Mouse (Mus musculus): ENCODE results near the gene Prlhr.

Prlhr gene

GRCm38 (mm10) chr19:60468254-60468762 lies at the start of gene Prlhr:
Gene Prlhr, minus strand, starts transcription at chr19:60468304.
- DNase-seq: no peak

DNA sequence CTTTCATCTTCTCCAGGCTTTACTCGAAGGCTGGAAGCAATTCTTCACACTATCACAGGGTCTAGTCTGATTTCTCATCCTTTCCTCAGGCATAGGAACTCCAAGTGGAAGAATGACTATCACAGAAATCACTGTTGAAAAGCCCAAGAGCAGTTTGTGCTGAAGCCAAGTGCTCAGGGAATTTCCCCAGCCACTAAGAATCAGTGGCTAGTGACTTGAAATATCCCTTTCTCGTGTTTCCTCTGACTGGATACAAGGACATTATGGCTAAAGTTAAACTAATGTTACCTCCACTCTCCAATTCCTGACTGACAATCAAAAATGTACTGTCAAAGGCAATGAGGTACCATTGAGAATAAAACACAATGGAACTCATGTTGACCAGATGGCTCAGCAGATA lies 47.0 kb upstream of the Prlhr start:
- DNase-seq: no peak

DNA sequence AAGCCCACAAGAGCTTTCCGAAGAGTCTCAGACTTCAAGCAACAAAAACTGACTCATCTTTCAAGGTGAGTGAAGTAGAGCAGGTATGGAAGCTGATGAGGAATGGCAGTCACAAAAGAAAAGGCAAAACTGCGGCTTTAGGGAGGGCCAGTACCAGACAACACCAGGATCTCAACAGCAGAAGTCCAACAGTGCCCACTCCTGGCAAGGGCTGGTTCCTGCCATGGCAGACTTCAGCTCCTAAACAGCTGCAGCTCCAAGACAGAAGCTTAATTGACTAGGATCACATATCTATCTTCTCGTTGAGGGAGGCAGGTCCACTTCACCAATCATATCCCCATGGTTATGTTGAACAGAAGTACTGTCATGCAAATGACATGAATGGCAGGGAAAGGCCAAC lies 45.3 kb upstream of the Prlhr start:
- no peak for DNase-seq

DNA sequence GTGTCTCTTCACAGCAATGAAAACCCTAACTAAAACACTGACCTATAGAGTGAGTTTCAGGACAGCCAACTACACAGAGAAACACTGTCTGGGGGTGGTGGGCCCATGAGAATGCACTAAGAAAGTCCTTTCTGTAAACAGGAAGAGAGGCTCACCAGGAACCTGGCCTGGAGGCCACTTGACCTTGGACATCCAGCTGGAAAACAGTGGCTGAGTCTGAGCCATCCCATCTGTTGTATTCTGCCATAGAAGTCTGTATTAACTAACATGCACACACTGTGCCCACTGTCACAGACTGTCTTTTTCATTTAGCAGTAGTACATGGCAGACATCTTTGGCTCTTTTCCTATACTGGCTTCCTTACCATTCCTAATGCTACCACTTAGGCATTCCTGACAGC lies 32.1 kb upstream of the Prlhr start:
- DNase-seq: no peak

GRCm38 (mm10) chr19:60497171-60497570 lies 29.1 kb upstream of the Prlhr start:
- no peak for DNase-seq

- no peak for DNase-seq
Measured at GRCm38 (mm10) chr19:60495772-60496171, 27.7 kb upstream of the Prlhr start.

DNA sequence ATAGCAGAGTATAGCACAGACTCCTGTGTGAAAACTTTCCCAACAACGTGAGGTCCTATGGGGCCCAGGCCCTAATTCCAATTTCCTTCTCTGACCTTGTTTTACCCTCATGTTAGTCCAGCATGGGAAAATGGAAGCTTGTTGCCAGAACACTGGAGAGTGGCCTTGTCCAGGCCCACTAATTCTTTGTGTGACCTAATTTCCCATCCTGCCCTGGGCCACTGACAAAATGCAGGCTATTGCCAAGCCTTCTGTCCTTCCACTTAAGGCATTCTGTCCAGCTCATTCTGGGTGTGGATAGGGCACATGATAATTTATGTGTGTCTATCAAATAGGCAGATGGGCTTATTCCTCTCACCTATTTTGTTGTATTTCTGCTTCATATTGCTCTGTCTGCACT lies 21.5 kb upstream of the Prlhr start:
- no peak for DNase-seq

GRCm38 (mm10) chr19:60485261-60485660 lies 17.2 kb upstream of the Prlhr start:
- no peak for DNase-seq

GRCm38 (mm10) chr19:60478859-60479258 lies 10.8 kb upstream of the Prlhr start:
- no peak for DNase-seq

GRCm38 (mm10) chr19:60477788-60478187 lies 9.7 kb upstream of the Prlhr start:
- no peak for DNase-seq

GRCm38 (mm10) chr19:60468846-60469245 lies 742 bp upstream of the Prlhr start:
- no peak for DNase-seq

- DNase-seq: no peak
Measured at GRCm38 (mm10) chr19:60467588-60468007, 506 bp downstream of the Prlhr start.

- DNase-seq: peak; percentile 61
Measured at GRCm38 (mm10) chr19:60466953-60467570, 1.0 kb downstream of the Prlhr start.

- DNase-seq: no peak
Measured at GRCm38 (mm10) chr19:60465726-60466125, 2.4 kb downstream of the Prlhr start.

- DNase-seq: peak; percentile 81
Measured at GRCm38 (mm10) chr19:60463896-60464295, 4.2 kb downstream of the Prlhr start.

GRCm38 (mm10) chr19:60463440-60463839 lies 4.7 kb downstream of the Prlhr start:
- no peak for DNase-seq

DNA sequence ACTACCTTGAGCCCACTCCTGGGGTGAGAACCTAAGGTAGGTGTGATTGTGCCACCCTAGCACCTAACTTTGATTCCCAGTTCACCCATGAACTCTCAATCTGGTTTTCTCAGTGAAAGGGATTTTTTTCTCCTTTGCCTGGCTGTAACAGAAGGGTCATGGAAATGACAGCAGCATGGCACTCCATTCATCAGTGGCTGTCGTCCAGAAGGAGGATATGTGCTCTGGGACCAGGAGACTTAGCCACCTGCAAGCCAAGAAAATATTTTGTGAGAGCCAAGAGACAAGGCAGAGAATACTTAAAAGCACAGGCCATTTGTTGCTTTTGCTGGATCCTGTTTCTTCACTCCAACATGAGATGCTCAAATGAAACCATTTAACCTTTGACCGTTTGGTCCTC lies 6.6 kb downstream of the Prlhr start:
- no peak for DNase-seq

DNA sequence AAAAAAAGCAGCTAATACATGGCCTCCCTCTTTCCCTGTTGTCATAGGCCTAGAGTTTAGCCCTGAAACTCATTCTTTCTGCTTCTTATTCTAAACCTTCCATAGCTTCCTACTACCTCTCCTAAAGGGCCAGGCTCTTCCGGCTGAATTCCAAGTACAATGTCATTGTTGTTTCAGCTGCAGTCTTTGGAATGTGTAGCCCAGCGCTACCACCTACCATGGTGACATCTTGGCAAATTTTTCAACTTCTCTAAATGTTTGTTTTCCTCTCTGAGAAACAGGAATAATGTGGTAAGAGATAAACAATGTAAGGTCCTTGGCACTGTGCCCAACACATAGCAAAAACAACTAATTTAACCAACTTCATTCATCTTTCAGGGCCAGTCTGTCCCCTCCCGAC lies 8.4 kb downstream of the Prlhr start:
- no peak for DNase-seq

GRCm38 (mm10) chr19:60459071-60459470 lies 9.0 kb downstream of the Prlhr start:
- no peak for DNase-seq

- DNase-seq: no peak
Measured at GRCm38 (mm10) chr19:60455791-60456190, 12.3 kb downstream of the Prlhr start.

DNA sequence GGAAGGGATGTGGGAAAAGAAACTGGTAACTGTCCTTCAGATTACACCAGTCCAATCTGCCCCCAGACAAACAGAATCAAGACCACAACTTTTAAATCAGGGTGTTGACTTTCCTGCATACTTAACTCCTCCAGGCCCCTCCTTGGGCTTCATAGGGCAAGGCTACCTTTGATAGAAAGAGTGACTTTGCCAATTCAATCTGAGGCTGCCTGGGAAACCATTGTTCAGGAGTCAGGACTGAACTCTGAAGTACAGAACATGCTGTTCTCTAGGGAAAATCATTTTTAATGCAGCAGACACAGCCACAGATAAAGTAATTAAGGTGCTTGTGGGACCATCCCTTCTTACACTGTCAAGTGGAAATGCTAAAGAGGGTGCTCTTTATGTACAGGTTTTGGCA lies 27.6 kb downstream of the Prlhr start:
- DNase-seq: no peak

DNA sequence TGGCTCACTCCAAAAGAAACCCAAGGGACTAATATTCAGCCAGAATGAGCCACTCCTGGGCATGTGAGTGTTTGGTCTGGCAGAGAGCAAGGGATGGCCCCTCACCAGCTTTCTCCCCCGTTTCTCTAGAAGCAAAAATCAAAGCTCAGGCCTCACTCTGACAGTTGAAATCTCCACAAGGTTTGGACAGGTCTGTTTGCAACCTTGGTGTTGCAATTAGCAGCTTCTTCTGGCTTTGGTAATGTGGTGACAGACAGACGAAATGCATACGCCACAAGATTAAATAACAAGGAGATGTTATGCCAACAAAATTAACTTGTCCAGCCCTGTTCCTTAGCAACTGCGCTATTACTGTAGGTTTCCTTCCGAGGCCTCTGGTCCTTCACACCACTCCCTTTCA lies 28.0 kb downstream of the Prlhr start:
- DNase-seq: no peak

GRCm38 (mm10) chr19:60437566-60438241 lies 30.4 kb downstream of the Prlhr start:
- DNase-seq: peak; percentile 8

DNA sequence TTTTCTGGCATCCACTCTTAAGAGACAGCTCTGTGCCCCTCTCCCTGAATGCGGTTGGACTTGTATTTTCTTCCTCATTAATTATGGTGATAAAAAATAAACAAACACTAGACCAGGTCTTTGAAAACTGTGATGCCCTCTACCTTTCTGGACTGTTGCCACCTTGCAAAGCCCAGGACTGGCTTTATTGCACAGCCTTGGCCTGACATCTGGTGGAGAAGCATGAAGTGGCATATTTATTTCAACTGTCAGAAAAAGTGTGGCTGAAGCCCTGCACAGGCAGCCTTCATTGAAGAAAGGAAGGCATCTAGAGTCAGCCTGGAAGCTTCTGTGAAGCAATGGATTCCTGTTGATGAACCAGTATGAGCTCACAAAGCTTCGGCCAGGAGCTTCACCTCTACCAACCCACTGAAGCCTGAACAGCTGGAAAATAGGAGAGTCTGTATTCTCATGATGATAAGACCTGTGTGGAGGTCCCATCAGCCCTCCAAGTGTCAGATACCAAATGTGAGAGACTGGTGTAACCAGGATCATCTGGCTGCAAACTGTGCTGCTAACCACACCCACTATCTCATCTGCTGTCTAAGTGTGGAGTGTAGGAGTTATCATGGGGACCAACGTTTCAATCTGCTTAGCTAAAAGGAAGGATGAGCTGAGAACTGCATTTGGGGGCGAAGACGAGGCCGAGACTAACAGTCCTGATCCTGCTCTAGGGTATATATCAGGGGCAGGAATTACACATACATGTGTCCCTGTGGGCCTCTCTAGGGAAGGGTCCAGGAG lies 35.6 kb downstream of the Prlhr start:
- no peak for DNase-seq

All from right cerebral cortex, postnatal 25 days (tissue).